Mouse (Mus musculus): ENCODE results near the gene Fkbpl. TPM values are rescaled to one million over a fixed set of nuclear protein-coding genes. Genes with fewer than 3 reads are reported as not detected.

Gene Fkbpl
- total and polyA plus RNA-seq, 3 experiments = 6.4 to 7.0 TPM; not detected in 1

DNA sequence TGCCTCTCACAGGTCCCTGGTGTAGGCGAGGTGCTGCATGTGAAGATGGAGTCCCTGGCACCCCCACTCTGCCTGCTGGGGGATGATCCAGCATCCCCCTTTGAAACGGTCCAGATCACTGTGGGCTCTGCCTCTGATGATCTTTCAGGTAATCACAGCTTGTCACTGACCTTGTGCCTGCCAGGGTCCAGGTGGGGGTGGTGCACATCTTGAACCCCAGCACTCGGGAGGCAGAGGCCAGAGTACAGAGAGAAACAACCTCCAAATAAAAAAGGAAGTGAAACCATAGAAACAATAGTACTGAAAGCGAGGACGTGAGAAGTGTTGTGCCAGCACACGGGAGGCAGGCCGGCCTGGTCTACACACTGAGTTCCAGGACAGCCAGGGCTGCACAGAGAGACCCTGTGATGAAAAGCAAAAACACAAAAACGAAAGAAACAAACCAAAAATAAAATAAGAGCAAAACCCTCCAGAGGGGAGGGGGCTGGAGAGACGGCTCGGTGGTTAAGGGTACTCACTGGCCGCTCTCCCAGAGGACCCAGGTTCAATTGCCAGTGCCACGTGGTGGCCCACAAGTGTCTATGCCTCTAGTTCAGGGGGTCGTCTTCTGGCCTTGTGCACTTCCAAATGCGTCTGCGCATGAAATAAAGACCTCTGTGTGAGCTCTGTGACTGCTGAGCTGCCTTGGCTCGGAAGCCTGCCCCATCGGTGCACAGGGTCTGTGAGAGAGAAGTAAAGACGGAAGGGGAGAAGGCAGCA is 4.7 kb downstream of the Fkbpl start:
- no peak for TF ChIP-seq JUND (IDR thresholded peaks at IDR 0.05; ENCODE audit: low read depth, low read length)
- no peak for TF ChIP-seq MYC (IDR thresholded peaks at IDR 0.05; ENCODE audit: low read depth, low read length)
- no peak for TF ChIP-seq MYB (IDR thresholded peaks at IDR 0.05; ENCODE audit: low read depth, low read length)
- no peak for TF ChIP-seq USF2 (IDR thresholded peaks at IDR 0.05; ENCODE audit: borderline replicate concordance in 1 of 2, insufficient read depth in 1 of 2, low read depth in 1 of 2, low read length in 2 of 2)
- no peak for TF ChIP-seq TBP (IDR thresholded peaks at IDR 0.05; ENCODE audit: low read depth, low read length)
- no peak for TF ChIP-seq CHD2 (IDR thresholded peaks at IDR 0.05; ENCODE audit: low read length)
- no peak for TF ChIP-seq SIN3A (IDR thresholded peaks at IDR 0.05; ENCODE audit: low read length)
- no peak for TF ChIP-seq MEF2A (IDR thresholded peaks at IDR 0.05; ENCODE audit: extremely low read depth, insufficient replicate concordance, low read depth, low read length, poor library complexity, severe bottlenecking)
- TF ChIP-seq TAL1 (IDR thresholded peaks at IDR 0.05; ENCODE audit: low read length) = no peak
- no peak for TF ChIP-seq ZMIZ1 (IDR thresholded peaks at IDR 0.05; ENCODE audit: low read depth, low read length)
- no peak for TF ChIP-seq E2F4 (IDR thresholded peaks at IDR 0.05; ENCODE audit: borderline replicate concordance, low read depth, low read length)
- no peak for TF ChIP-seq MXI1 (IDR thresholded peaks at IDR 0.05; ENCODE audit: low read depth, low read length)
- TF ChIP-seq HCFC1 (IDR thresholded peaks at IDR 0.05; ENCODE audit: low read depth, low read length) = no peak
- no peak for TF ChIP-seq NELFE (IDR thresholded peaks at IDR 0.05; ENCODE audit: low read depth, low read length)
- TF ChIP-seq NRF1 (IDR thresholded peaks at IDR 0.05; ENCODE audit: insufficient read depth, low read depth, low read length, poor library complexity, severe bottlenecking) = no peak
- no peak for TF ChIP-seq ELF1 (IDR thresholded peaks at IDR 0.05; ENCODE audit: low read depth, low read length)
- no peak for TF ChIP-seq UBTF (IDR thresholded peaks at IDR 0.05; ENCODE audit: borderline replicate concordance, insufficient read depth, low read depth, low read length)
- no peak for TF ChIP-seq MAX (IDR thresholded peaks at IDR 0.05; ENCODE audit: low read length)
- TF ChIP-seq BHLHE40 (IDR thresholded peaks at IDR 0.05; ENCODE audit: borderline replicate concordance, low read depth, low read length) = no peak
- no peak for TF ChIP-seq CHD1 (IDR thresholded peaks at IDR 0.05; ENCODE audit: low read depth, low read length)
- H3K79me2 ChIP-seq (ENCODE audit: control insufficient read depth, insufficient read depth, low read length, poor library complexity) = peaks cover 15% of the 10 kb centered on the region
- H3K27ac ChIP-seq (ENCODE audit: control insufficient read depth, low read depth, low read length) = no peak overlapping the region
- no peak overlapping the region for H3K4me3 ChIP-seq (ENCODE audit: control insufficient read depth in 1 of 2, insufficient read depth in 1 of 2, low read depth in 2 of 2, low read length in 2 of 2)
- no peak overlapping the region for H3K9ac ChIP-seq (ENCODE audit: control insufficient read depth, low read depth, low read length, poor library complexity, severe bottlenecking)
- peaks cover 0 to 14% of the 10 kb centered on the region in 2 experiments; a peak in 3 of 4 replicates for H3K4me1 ChIP-seq (ENCODE audit: control insufficient read depth in 1 of 2, insufficient read depth in 2 of 2, low read length in 2 of 2)
- DNase-seq (ENCODE audit: low read depth, low spot score) = no peak
- H3K27me3 ChIP-seq (ENCODE audit: control insufficient read depth in 1 of 2, insufficient read depth in 2 of 2, low read length in 2 of 2) = no peaks in the 10 kb centered on the region
- H3K9me3 ChIP-seq (replicated peaks; ENCODE audit: insufficient read depth, low read length) = no peaks in the 10 kb centered on the region
- peaks cover 0 to 9% of the 10 kb centered on the region in 2 experiments; a peak in 2 of 4 replicates for H3K36me3 ChIP-seq (ENCODE audit: control insufficient read depth in 1 of 2, insufficient read depth in 2 of 2, low read length in 2 of 2)
